Mouse (Mus musculus): ENCODE data around the gene Cfap74.
"Not testable (repeated sequence)": the region's sequence is repeated elsewhere in the genome, so short reads cannot be mapped to it uniquely, and the experiment has no call there.

Gene Cfap74

DNA sequence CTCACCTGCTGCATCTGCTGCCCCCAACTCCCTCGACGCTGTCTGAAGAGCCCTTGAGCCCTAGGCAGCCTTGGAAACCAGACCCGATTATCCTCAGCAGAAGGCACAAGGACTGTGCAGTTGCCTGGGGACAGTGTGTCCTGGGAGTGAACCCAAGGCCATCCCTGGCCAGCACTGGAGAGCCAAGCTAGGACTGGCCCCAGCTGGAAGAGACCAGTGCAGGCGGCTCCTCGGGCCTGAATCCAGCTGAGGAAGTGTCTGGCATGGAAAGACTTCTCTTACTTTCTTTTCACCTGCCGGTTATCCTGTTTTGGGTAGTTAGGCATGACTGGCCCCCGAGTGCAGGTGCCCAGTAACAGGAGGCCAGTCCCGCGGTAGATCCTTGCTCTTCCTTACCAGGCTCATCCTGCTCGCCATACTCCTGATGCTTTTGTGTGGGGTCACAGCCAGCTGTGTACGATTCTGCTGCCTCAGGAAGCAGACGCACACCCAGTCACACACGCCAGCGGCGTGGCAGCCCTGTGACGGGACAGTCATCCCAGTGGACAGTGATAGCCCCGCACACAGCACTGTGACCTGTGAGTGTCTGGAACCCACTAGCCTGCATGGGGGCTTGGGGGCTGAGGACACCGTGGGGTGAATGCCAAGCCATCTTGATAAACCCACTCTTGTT lies 60.7 kb downstream of the Cfap74 start:
- no peak for DNase-seq (ENCODE audit: low spot score in 2 of 2)

DNA sequence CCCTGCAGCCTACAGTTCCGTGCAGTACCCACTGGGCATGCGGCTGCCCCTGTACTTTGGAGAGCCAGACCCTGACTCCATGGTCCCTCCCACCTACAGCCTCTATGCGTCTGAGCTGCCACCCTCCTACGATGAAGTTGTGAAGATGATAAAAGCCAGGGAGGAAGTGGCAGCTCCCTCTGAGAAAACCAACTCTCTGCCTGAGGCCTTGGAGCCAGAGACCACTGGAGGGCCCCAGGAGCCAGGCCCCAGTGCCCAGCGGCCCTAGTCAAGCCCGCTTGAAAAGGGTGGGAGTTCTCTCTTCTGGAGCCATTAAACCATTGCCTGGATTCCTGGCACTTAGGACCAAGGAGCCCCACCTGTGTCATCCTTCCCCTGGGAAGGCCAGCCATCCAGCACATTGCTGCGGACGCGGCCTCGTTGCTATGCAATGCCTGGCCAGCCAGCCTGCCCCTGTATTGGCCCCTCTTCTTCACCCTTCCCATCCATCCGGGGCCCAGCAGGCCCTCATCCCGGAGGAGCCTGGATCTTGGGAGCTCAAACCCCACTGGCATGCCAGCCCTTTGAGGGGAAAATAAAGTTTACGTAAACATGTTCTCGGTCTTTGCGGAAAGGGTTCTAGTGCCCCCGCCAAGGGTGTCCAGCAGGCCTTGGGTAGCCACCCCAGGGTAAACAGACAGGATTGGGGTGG lies 61.4 kb downstream of the Cfap74 start:
- DNase-seq (ENCODE audit: low spot score in 2 of 2) = no peak

DNA sequence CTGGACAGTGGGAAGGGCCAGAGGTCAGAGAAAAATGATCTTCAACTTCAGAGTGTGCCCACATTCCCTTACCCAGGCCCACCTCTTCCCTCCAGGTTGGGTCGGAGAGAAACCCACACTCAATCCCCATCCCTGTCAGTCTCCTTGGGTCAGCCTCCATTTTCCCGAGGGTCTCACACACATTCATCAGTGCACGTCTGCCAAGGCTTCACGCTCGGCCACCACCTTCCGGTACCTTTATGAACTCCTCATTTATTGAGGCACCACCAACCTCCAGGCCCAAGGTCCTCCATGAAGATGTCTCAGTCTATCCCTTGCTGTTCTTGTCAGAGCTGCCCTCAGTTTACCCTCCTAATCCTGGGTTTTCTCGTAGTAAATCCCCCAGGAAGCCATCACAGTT lies 62.0 kb downstream of the Cfap74 start:
- no peak for DNase-seq (ENCODE audit: low spot score in 2 of 2)

DNA sequence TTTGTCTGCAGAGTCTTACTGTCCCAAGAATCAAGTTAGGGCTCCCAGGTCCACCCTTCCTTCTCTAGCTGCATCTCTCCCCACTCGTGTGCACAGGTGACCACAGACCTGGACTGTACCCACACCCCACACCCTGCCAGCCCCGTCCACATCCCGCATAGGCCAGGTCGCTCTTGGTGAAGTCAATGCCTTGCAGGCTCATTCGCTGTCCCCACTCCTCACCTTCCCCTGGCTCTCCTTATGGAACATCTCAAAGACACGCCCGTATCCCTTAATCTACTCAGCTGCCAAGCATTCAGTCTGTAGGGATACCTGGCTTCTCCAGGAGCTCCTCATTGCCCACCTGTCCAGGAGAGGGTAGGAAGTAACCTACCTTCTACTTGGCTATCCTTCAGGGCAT lies 62.4 kb downstream of the Cfap74 start:
- DNase-seq (ENCODE audit: low spot score in 2 of 2) = no peak

DNA sequence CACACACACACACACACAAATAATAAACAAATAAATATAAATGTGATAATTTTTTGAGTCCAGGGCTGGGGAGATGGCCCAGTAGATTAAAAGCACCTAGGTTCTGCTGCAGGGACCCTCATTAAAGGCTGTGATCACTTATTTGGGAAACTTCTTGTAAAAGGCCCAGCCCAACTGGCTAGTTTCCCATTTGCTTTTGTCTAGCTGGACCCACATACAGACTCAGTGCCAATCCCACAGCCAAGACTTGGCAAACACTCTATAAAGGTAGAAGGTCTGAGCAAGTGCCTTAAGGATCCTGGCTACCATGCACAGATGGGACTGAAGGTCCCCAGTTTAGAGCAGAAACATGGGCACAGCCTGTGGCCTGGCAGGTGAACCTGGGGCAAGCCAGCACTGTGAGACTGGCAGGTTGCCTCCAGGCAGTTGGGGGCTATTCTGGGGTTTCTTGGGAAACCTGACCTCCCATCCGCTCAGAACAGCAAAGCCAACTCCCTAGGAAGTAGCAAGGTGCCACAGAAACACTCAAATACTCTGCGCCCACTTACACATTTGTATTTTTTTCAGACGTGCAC lies 63.8 kb downstream of the Cfap74 start:
- DNase-seq (ENCODE audit: low spot score in 2 of 2) = no peak

DNA sequence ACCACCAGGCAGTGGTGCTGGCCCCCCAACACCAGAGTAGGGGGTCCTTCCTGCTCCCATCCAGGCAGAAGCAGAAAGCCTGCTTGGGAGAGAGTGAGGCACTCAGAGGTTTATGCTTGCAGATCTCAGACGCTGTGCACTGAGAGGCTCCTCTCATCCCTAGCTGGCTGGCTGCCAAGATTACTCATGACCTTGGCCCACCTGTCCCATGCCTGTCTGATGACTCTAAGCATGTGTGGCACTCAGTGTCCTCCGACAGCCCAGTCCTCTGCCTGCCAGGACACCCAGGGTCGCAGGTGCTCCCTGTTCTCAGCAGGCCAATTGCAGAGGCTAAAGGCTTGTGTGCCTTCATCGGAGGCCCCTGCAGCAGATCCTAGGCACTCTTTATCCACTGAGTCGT lies 64.3 kb downstream of the Cfap74 start:
- DNase-seq (ENCODE audit: low spot score in 2 of 2) = no peak

DNA sequence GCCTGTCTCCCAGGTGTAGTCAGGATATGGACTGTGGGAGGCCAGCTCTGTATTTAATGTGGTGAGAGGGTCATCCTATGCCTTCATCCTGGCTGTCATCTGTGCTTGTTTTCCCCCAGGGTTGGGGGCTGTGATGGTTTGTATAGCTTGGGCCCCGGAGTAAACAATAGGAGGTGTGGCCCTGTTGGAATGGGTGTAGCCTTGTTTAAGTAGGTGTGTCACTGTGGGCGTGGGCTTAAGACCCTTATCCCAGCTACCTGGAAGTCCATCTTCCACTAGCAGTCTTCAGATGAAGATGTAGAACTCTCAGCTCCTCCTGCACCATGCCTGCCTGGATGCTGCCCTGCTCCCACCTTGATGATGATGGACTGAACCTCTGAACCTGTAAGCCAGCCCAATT lies 64.8 kb downstream of the Cfap74 start:
- DNase-seq (ENCODE audit: low spot score in 2 of 2) = not testable (repeated sequence)

DNA sequence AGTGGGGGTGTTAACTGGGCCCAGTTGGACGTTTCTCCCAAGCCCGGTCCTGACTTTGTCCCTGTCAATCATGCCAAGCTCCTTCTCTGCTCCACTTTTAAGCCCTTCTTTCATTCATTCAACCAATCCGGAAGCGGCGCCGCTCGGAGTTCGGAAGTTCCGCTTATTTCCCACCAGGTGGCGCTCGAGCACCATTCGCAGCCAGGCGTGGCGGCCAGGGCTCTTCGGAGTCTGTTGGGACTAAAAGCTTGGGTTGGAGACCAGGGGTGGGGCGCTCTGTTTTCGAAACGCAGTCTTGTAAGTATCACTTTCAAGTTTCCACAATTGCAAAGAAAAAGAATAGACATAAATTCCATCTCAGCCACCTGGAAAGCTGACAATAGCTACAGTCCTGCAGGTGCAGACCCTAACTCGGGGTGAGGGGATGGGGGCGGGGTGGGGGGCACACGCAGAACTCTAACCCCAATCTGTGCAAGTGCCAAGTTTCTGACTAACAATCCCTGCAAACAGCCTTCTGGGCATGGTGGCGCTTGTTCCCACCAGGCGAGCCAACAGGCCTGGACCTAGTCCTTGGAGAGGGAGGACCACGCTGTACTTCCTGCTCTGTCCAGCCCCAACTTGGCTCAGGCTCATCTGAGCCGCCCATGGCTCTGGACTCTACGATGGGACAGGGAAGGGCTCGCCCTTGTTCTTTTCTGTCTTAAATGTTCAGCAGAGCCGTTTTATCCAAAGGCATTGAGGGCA lies 72.6 kb downstream of the Cfap74 start:
- DNase-seq (ENCODE audit: low spot score in 2 of 2) = peak; percentile 47 to 73

DNA sequence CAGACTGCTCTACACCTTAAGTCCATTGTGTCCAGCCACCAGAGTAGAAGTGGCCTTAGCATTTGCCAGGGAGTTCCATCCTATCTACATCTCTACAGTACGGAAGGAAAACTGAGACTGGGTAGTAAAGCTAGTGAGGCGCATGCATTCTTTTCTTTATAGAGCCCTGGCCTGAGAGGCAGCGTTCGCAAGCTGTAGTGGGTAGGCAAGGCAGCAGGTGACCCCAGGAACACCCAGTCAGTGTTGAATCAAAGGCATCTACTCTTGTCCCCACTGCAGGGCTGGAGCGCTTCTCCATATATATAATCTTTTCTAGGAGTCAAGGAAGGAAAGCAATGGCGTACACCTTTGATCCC lies 73.1 kb downstream of the Cfap74 start:
- DNase-seq (ENCODE audit: low spot score in 2 of 2) = no peak

DNA sequence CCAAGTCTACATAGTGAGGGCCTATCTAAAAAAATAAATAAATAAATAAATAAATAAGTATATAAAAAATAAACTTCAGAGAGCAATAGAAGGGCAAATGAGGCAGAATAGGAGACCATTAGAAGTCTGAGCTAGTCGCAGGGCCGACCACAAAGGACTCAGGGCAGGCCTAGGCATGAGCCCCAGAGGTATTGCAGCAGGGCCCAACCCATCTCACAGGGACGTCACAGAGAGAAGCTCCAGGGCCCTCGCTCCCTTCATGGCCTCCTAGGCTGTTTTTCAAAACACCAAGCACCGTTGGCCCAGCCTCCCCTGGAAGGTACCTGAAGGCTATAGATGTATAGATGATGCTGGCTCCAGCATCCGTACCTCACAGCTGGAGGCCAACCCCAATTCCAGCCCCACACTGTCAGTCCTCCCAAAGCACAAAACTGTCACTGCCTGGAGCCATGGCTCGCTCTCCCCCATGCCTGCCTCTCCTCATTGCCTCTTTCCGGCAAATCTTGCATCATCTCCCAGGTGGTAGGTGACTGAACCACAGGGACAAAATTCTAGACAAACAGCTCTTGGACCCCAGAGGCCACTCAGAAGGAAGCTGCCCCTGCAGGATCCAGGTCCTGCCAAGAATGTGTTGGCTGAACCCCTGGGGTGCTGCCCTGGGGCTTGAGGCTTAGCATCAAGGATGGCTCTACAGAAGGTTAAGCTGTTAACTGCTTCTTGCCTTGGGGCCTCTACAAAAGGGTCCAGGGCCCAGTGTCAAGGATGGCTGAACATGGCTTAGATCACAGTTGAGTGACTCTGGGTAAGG lies 73.9 kb downstream of the Cfap74 start:
- no peak for DNase-seq (ENCODE audit: low spot score in 2 of 2)

DNA sequence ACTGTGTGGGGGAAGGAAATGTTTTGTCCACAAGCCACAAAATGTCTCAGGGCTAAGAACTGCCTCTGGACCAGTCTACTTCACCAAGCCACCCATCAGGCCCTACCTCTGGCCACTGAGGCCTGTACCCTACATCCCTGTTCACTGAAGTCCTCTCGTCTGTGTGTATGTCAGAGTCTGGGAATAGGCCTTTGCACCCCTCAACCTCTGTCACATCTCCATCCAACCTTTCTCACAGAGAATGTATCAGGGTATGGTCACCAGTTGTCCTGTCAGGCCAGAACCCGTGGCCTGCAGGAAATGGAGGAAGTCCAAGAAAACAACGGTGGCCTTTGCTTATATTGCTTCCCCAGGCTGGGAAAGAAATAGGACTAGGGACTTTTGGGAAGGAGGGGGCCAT lies 76.5 kb downstream of the Cfap74 start:
- DNase-seq (ENCODE audit: low spot score in 2 of 2) = no peak

DNA sequence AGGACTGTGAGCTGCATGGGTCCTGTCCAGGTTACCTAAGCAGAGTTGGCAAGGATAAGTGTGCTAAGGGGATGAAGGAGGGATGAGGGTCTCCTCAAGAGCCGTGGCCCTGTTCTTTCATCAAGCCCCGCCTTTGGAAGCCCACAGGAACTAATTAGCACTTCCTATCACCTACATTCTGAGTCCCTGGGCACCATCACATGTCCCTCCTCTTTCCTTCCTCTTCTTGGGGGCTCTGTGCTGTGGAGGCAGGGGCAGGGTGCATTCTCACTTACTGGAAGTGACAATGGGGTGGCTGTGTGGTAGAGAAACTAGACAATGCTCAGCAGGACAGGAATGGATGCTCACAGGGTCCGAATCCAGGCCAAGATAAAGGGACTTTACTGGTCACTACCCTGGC lies 78.8 kb downstream of the Cfap74 start:
- DNase-seq (ENCODE audit: low spot score in 2 of 2) = no peak

DNA sequence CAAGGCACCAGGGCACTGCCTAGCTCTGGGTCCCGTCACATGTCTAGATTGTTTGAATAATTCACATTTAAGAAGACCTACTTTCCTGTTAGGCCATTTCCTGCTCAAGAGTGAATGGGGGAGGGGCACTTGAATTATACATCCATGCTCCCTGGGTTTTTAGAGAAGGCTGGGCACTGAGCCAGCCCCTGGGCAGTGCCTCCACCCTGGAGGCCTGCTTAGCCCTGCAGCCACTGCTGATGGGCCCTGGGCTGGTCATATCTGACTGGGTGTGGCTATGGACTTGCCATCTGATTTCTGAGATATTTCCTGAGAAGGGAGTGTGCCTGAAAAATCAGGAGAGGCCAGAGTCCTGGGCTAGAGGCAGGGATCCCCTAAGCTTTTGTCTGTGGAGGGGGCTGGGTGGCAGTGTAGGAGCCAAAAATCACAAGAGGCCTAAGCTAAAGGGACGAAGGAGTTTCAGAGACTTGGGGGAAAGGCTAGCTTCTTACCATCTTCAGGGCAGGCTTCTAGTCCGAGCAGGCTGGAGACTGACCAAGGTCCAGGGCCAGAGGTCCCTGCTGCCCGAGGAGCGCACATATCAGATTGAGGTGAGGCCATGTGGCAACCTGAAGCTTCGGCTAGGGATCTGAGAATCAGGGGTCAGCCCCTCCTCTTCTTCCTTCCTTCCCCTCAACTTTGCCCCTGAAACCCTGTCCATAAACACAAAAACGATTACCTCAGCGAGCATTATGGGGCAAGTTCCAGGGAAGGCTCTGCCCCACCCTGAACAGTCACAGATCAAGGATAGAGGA lies 79.4 kb downstream of the Cfap74 start:
- DNase-seq (ENCODE audit: low spot score in 2 of 2) = peak in 1 of 2 experiments; percentile 65

DNA sequence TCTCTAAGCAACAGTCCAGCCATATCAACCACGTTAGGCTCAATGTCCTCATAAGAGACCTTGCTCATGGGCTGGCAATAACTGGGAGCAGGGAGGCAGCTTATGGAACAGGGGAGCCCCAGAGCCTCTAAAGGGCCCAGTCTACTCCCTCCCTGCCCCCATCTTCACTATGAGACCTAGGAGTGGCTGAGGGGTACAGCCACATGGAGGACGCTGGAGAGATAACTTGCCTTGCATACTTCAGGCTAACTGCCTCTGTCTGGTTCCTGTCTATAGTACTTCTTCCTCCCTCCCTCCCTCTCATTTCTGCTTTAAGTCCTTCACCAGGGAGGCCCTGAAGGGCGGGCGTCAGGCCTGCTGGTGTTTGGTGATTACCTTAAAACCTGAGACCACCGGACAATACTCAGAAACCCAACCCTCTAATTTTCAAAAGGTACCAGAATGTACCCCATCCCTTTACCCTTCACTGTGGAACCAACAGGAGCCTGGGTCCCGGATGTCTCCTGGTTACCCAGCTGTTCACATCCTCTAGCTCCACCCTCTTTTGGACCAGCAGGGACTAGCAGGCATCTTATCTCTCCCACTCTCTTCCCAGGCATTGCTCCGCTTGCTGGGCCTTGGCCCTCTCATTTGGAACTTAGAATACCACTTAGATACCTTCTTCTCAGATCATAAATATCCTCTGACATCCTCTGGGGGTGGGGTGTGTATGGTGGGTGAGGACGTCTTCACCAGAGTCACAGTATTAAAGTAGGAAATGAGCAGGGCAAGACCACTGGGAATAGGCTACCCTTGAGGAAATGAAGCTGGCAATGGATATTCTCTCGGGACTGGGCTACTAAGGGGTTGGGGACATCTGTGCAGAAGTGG lies 80.3 kb downstream of the Cfap74 start:
- no peak for DNase-seq (ENCODE audit: low spot score in 2 of 2)

DNA sequence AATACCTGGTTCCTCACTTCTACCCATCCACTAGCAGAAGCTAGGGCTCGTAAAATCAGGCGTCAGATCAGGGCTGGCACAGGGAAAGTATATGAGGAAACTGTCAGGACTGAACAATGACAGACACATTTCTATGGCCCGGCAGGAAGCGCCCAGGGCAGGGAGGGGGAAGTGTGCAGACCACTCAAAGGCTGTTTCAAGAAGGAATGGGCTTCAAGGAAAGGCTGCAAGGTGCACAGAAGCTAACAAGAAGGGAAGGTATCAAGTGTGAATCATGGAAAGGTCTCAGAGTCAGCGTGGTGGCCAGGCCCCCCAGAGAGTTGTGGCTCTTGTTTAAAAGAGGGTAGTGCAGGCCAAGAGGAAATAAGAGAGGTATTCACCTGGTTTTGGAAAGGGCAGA lies 81.5 kb downstream of the Cfap74 start:
- no peak for DNase-seq (ENCODE audit: low spot score in 2 of 2)

DNA sequence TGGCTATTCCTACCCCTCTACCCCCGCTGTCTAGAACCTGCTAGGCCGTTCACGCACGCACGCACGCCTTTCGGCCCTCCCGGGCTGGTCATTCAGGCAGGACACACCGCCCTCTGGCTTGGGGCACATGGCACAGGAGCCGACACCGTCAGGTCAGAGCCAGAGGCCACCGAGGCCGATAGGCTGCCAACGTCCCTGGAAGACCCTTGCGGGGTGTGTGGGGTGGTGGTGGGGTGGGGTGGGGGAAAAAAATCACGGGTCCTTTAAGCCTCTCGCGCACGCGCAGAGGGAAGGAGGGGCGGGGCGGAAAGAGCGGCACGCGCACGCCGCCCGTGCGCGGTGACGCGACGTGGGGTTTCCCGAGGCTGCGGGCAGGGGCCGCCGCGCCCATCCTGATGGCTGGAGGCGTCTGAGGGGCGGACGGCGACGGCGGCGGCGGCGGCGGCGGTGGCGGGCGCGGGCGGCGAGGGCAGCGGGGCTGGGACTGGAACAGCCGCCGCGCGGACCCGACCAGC lies 82.1 kb downstream of the Cfap74 start, which contains the start of gene Gnb1:
Gene Gnb1, plus strand, starts transcription at position 372 of the 515 bp plus-strand sequence.
- DNase-seq (ENCODE audit: low spot score in 2 of 2) = peak; percentile 82 to 92

DNA sequence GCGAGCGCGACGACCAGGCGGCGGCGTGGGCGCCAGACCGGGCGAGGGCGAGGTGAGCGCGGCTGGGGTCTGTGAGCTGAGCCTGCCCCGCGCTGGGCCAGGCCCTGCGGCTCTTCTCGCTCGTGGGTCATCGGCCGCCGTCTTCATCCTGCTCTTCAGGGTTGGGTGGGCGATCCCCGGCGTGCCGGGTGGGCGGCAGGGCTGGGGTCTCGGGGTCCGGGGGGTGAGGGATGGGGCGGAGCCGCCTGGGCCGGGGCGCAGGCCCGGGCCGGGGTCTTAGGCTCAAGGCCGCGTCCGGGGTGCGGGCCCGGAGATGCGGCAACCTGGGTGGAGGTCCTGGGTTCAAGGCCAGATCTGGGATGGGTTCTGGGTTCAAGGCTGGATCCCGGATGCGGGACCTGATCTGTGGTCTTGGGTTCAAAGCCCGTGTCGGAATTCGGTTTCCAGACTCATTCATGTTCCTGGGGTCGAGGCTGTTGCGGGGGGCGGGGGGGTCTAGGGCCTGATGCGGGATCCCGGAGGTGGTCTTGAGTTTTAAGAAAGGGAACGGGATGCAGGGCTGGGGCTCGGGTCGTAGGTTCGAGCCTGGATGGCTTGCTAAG lies 82.6 kb downstream of the Cfap74 start:
- DNase-seq (ENCODE audit: low spot score in 2 of 2) = no peak

DNA sequence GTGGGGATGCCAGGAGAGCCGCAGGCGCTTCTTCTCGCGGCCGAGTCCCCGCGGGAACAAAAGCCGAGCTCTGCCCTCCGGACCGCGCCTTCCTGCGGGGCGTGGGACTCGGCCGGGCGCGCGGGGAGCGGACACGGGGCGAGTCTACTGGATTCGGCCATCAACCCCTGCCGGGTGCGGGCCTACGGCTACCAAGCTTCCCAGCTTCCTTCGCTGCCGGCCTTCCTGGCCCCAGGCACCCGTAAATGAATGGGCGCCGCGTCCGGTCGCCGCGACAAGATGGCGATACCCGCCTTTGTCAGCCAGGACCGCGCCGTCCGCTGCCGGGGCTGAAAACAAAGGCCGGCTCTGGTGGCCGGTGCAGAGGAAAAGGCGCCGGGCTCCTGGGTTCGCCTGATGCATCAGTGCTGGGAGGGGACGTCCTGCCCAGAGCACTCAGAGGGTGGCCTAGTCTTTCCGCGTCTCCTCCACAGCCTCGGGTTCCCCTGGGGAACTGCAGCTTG lies 83.2 kb downstream of the Cfap74 start:
- DNase-seq (ENCODE audit: low spot score in 2 of 2) = peak in 1 of 2 experiments; percentile 53

DNA sequence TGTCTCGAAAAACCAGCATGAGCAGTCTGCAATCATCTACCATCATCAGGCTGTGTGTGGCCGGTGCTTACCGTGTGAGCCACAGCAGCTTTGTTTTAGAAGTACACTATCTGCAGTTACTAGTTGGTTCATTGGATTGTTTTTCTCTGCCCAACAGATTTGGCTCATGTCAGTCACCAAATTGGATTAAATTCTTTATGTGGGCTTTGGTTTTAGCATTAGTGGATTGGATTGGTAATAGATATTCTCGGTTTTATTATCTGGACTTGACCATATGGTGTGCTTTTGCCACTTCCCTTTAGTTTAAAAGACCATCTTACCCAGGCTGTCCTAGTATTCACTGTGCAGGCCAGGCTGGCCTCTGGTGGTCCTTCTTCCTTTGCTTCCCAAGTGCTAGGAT lies 85.9 kb downstream of the Cfap74 start:
- no peak for DNase-seq (ENCODE audit: low spot score in 2 of 2)
